Mouse (Mus musculus) hindbrain, embryonic 14.5 days (tissue): Measurements from ENCODE around the gene Lrmp. TPM values are rescaled to one million over a fixed set of nuclear protein-coding genes. Genes with fewer than 3 reads are reported as not detected.
"Not testable (repeated sequence)": the region's sequence is repeated elsewhere in the genome, so short reads cannot be mapped to it uniquely, and the experiment has no call there.

Source experiments
- ATAC-seq: fragments of 200-750 bp; cut with Nextera tagmentation; 2 replicates; pipeline ENCODE4 v1.8.0; 2017; ENCODE audit warnings: moderate number of reproducible peaks, mild to moderate bottlenecking, moderate TSS enrichment, moderate library complexity; ENCODE audit not compliant: low FRiP score
- DNase-seq: peaks from one replicate; pipeline ENCODE4 v3.0.0-alpha.2; 2015; ENCODE audit warnings: low spot score
- H3K27ac ChIP-seq: fragments of 300-500 bp; sonication (generic); 2 replicates; pipeline ENCODE4 v1.5.1; 2014; ENCODE audit warnings: mild to moderate bottlenecking, moderate library complexity
- H3K27me3 ChIP-seq: fragments of 300-500 bp; sonication (generic); 2 replicates; pipeline ENCODE4 v1.6.1; 2014; ENCODE audit warnings: mild to moderate bottlenecking, low read length, mixed read lengths; ENCODE audit not compliant: control insufficient read depth, insufficient read depth
- H3K36me3 ChIP-seq: fragments of 300-500 bp; sonication (generic); replicated peaks from 2 replicates; pipeline ENCODE4 v1.6.1; 2014; ENCODE audit not compliant: control insufficient read depth, insufficient read depth
- H3K4me1 ChIP-seq: fragments of 300-500 bp; sonication (generic); replicated peaks from 2 replicates; pipeline ENCODE4 v1.6.1; 2014; ENCODE audit warnings: antibody characterized with exemption, low read length, mixed read lengths; ENCODE audit not compliant: control insufficient read depth, insufficient read depth
- H3K4me2 ChIP-seq: fragments of 300-500 bp; sonication (generic); replicated peaks from 2 replicates; pipeline ENCODE4 v1.6.1; 2014; ENCODE audit warnings: mild to moderate bottlenecking, moderate library complexity
- H3K4me3 ChIP-seq: fragments of 300-500 bp; sonication (generic); replicated peaks from 2 replicates; pipeline ENCODE4 v1.5.1; 2014; ENCODE audit warnings: mild to moderate bottlenecking, low read length
- H3K9ac ChIP-seq: fragments of 300-500 bp; sonication (generic); 2 replicates; pipeline ENCODE4 v1.6.1; 2014
- H3K9me3 ChIP-seq: fragments of 300-500 bp; sonication (generic); 2 replicates; pipeline ENCODE4 v1.6.1; 2016; ENCODE audit warnings: low read length; ENCODE audit not compliant: control insufficient read depth
- WGBS: fragments of 180-500 bp; shearing (Covaris S2); extraction: QIAGEN DNeasy Blood & Tissue Kit; methylation state at CpG from one replicate; pipeline ENCODE4 v1.1.7; 2014; 5-methylcytosine and 5-hydroxymethylcytosine counted together
- polyA plus RNA-seq: library from polyadenylated mRNA; unstranded; fragments of >200 nt; fragmentation: Nextera tagmentation; extraction: Ambion mirVana; gene quantifications from 2 replicates; pipeline ENCODE4 v1.2.1, GENCODE M21; 2014

Lrmp gene
- polyA plus RNA-seq, 1 experiment from 2014 or later: 0.78 TPM

DNA sequence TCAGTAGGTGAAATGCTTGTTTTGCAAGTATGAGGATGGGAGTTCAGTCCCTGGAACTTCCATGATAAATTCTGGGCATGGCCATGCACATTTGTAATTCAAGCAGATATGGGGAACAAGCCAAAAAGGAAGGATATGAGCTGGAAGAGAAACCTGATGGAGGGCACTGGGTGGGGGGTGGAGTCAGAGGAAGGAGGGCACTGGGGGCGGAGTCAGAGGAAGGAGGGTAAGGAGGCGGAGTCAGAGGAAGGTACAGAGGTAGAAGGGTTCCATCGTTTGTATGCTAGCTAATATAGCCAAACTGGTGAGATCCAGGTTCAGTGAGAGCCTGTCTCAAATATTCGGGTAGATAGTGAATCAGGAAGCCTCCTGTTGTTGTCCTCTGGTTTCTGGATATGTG lies 14.1 kb downstream of the Lrmp start:
- Histone ChIP-seq H3K36me3 (no peaks in the 10 kb centered on the region), H3K4me3 (no peak overlapping the region), H3K4me1 (no peaks in the 10 kb centered on the region), H3K27ac (no peak overlapping the region), H3K9me3 (no peaks in the 10 kb centered on the region), H3K27me3 (no peaks in the 10 kb centered on the region), H3K9ac (no peak overlapping the region), H3K4me2 (no peak overlapping the region)
- ATAC-seq (no peak), DNase-seq (no peak)
- 86% methylated on average over 4 of the region's 4 CpGs for WGBS

DNA sequence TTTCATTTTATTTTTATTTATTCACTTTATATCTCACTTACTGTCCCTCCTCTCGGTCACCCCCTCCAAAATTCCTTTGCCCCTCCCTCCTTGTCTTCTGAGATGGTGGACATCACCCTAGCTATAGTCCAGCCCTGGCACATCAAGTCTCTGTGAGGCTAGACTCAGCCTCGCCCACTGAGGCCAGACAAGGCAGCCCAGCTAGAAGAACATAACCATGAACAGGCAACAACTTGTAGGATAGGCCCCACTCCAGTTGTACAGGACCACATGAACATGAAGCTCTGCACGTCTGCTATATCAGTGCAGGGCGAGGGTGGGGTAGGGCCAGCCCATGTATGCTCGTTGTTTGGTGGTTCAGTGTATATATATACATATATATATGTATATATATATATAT lies 16.5 kb downstream of the Lrmp start:
- no peak for ATAC-seq

DNA sequence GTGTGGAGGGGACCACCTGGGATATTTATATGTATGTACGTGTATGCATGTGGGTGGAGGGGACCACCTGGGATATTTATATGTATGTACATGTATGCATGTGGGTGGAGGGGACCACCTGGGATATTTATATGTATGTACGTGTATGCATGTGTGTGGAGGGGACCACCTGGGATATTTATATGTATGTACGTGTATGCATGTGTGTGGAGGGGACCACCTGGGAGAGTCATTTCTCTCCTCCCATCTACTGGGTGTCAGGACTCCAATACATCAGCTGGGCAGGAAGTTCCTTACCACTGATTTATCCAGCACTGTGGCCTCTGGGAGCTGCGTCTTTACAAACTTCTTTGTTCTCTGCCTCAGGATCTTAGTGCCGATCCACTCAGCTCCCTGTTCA lies 17.5 kb downstream of the Lrmp start:
- not testable (repeated sequence) for H3K4me1 ChIP-seq, H3K36me3 ChIP-seq, ATAC-seq, H3K4me3 ChIP-seq, H3K9me3 ChIP-seq, H3K27ac ChIP-seq, H3K9ac ChIP-seq, H3K4me2 ChIP-seq, H3K27me3 ChIP-seq, DNase-seq
- 82% methylated on average over 5 of the region's 5 CpGs for WGBS

More for the DNA sequence above, 16.5 kb downstream of the Lrmp start:
- Histone ChIP-seq H3K9ac (no peak overlapping the region), H3K4me2 (no peak overlapping the region), H3K9me3 (no peaks in the 10 kb centered on the region), H3K4me3 (no peak overlapping the region), H3K36me3 (no peaks in the 10 kb centered on the region), H3K27me3 (no peaks in the 10 kb centered on the region), H3K4me1 (no peaks in the 10 kb centered on the region), H3K27ac (no peak overlapping the region)
- WGBS: 94% methylated on average over 5 of the region's 5 CpGs
- no peak for DNase-seq

DNA sequence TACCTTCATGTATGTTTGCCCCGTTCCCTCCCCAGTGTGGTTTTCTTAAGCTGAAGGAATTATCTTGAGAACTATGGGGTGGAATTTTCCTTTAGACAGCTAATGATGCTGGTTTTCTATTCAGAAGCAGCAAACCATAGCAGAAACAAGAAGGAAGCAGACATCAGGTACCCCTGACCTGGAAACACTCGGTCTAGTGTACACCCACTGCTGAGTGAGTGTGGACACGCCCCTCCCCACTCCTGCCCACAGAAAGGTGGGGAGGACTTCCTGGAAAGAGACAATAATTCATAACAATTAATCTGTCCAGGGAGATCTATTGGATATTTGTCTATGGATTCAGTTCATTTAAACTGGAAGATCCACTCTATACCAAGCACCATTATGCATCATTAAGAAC lies 19.8 kb downstream of the Lrmp start:
- no peak overlapping the region for H3K9ac ChIP-seq
- WGBS: 84% methylated on average over 3 of the region's 3 CpGs

DNA sequence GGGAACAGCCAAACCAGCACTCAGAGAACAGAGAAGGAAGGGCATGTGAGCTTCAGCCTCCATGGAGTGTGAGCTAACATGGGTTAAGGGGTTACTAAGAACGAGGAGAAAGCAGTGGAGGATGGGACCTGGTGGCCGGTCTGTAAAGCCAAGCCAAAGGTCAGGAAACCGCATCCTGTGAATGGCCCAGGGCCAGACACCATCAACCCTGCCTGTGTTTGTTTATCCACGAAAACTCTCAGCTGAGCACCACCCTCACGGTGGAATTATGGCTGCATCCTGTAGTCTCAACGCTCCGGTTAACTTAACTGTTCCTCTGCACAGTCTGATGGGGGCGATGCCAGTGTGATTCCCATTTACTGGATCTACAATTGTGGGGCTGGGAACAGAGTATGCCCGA lies 20.4 kb downstream of the Lrmp start:
- H3K4me2 ChIP-seq: no peak overlapping the region

More for the DNA sequence above, 19.8 kb downstream of the Lrmp start:
- H3K9me3 ChIP-seq: no peaks in the 10 kb centered on the region
- no peak overlapping the region for H3K4me2 ChIP-seq
- no peaks in the 10 kb centered on the region for H3K4me1 ChIP-seq
- ATAC-seq (no peak), DNase-seq (no peak)
- H3K4me3 ChIP-seq: no peak overlapping the region
- no peaks in the 10 kb centered on the region for H3K36me3 ChIP-seq
- no peak overlapping the region for H3K27ac ChIP-seq
- H3K27me3 ChIP-seq: no peaks in the 10 kb centered on the region

DNA sequence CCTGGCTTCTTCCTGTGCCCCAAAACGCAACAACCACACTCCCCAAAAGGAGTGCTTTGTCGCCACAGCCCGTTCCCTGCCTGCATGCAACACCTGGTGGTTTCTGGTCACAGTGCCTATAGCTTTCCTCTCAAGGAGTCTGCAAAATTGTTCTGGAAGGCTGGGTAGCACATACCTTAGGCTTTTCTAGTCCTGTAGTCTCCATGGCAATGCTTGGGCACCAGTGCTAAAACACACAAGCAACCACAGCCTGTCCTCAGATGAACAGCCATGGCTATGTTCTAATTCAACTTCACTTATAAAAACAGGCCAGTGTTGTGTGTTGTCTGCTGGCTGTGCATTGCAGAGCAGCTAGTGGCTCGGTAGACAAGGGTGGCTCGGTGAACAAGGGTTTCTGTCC lies 21.4 kb downstream of the Lrmp start:
- no peak for DNase-seq

More for the DNA sequence above, 20.4 kb downstream of the Lrmp start:
- no peak overlapping the region for H3K27ac ChIP-seq
- H3K4me1 ChIP-seq: no peaks in the 10 kb centered on the region
- H3K9me3 ChIP-seq: no peaks in the 10 kb centered on the region
- 82% methylated on average over 9 of the region's 9 CpGs for WGBS
- DNase-seq: no peak
- H3K9ac ChIP-seq: no peak overlapping the region
- no peaks in the 10 kb centered on the region for H3K36me3 ChIP-seq
- no peaks in the 10 kb centered on the region for H3K27me3 ChIP-seq
- no peak overlapping the region for H3K4me3 ChIP-seq
- ATAC-seq: no peak

DNA sequence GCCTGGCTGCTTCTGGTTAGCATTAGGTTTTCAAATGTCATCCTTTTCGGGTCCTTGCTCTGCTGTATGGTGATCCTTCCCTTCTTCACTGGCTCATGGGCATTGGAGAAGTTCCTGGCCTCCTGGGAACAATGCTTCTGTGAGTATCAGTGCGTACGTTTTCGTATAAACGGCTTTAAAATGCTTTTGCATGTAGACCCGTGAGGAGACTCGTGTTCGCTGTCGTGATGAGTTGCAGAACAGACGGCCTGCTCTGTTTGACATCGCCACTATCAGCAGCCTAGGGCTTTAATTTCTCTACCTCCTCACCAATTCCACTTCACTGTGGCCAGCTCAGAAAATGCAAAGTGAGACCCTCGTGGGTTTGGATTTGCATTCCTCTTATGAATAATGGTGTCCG lies 23.8 kb downstream of the Lrmp start:
- H3K27me3 ChIP-seq: no peaks in the 10 kb centered on the region
- no peak overlapping the region for H3K4me3 ChIP-seq
- no peak overlapping the region for H3K27ac ChIP-seq
- H3K36me3 ChIP-seq: no peaks in the 10 kb centered on the region
- H3K4me1 ChIP-seq: no peaks in the 10 kb centered on the region
- ATAC-seq (no peak), DNase-seq (no peak)
- 84% methylated on average over 13 of the region's 13 CpGs for WGBS
- no peak overlapping the region for H3K4me2 ChIP-seq
- no peaks in the 10 kb centered on the region for H3K9me3 ChIP-seq
- H3K9ac ChIP-seq: no peak overlapping the region

More for the DNA sequence above, 21.4 kb downstream of the Lrmp start:
- H3K36me3 ChIP-seq: no peaks in the 10 kb centered on the region
- no peaks in the 10 kb centered on the region for H3K27me3 ChIP-seq
- no peak overlapping the region for H3K4me3 ChIP-seq
- H3K27ac ChIP-seq: no peak overlapping the region
- H3K9ac ChIP-seq: no peak overlapping the region
- no peak for ATAC-seq
- H3K9me3 ChIP-seq: no peaks in the 10 kb centered on the region
- 91% methylated on average over 5 of the region's 5 CpGs for WGBS
- no peaks in the 10 kb centered on the region for H3K4me1 ChIP-seq
- no peak overlapping the region for H3K4me2 ChIP-seq

DNA sequence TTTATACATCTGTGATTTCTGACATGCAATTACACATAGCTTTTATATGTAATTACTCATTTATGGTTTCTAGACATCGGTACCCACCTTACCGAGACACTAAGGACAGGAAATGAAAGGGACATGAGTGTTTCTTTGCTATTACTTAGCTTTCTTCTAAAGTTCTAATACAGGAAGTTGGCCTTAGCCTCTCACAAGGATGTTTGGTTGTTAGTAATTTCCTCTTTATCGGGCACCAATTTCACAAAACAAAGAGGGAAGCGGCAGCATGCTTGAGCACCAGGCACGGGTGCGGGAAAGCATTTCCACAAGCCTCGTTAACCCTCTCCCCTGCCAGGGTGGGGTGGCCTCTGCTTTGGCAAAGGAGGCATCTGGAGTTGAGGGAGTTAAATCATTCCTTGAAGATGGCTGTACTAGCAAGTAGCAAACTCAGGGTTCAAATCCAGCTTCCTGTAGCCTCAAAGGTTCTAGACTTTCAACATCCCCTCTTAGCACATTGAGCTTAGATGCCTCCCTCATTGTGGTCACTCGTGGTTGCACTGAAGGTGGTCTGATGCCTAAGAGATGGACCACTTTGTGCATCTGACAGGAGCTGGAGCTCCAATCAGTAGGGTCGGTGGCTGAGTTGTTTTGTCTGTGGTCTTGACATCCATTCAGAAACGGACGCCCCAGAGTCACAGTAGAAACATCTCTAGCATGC lies 24.5 kb downstream of the Lrmp start:
- no peak for DNase-seq
- H3K27me3 ChIP-seq: no peaks in the 10 kb centered on the region
- no peak for ATAC-seq
- H3K4me3 ChIP-seq: no peak overlapping the region
- no peaks in the 10 kb centered on the region for H3K36me3 ChIP-seq
- no peak overlapping the region for H3K27ac ChIP-seq
- no peak overlapping the region for H3K4me2 ChIP-seq
- no peak overlapping the region for H3K9ac ChIP-seq
- no peaks in the 10 kb centered on the region for H3K4me1 ChIP-seq
- WGBS: 81% methylated on average over 11 of the region's 11 CpGs
- H3K9me3 ChIP-seq: no peaks in the 10 kb centered on the region

DNA sequence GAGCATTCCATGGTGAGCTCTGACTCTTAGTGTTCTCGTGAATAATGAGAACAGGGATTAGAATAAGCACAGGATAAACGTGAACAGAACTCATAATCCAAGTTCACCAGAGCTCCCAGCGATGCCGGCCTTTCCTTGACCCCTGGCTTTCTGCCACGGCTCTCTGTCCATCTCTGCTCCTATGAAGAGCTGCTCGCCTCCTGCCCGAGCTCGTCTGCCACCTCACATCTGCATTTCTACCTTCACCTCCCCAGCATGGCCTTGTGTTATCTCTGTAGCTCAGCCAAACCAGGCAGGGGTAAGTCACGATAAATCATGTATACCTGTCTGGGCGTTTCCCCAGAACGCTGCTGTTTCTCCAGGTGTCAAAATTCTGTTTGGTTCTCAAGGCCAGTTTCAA lies 25.3 kb downstream of the Lrmp start:
- ATAC-seq (no peak), DNase-seq (no peak)
- H3K27me3 ChIP-seq: no peaks in the 10 kb centered on the region
- H3K4me3 ChIP-seq: no peak overlapping the region
- H3K9ac ChIP-seq: no peak overlapping the region
- WGBS: 75% methylated on average over 11 of the region's 11 CpGs
- no peaks in the 10 kb centered on the region for H3K9me3 ChIP-seq
- no peak overlapping the region for H3K27ac ChIP-seq
- no peaks in the 10 kb centered on the region for H3K4me1 ChIP-seq
- no peaks in the 10 kb centered on the region for H3K36me3 ChIP-seq
- H3K4me2 ChIP-seq: no peak overlapping the region

DNA sequence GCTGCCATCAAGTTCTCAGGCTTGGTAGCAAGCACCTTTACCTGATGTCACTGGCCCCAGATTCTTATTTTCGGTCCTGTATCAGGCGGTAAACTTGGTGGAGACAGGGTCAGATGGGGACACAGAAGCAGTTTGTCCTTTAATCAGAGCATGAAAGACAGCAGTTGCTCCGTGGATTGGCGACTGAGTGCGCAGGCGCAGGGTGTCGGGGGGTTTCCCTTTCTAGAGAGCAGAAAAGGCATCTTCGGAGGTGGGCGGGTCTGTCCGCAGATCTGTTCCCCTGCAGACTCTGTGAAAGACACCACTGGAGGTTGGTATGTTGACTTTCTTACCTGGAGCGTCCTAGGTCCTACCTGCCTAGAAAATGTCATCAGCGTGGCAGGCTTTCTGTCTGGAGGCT lies 26.4 kb downstream of the Lrmp start:
- ATAC-seq (no peak), DNase-seq (no peak)
- Histone ChIP-seq H3K9ac (no peak overlapping the region), H3K4me3 (no peak overlapping the region), H3K4me2 (no peak overlapping the region), H3K36me3 (no peaks in the 10 kb centered on the region), H3K9me3 (no peaks in the 10 kb centered on the region), H3K27ac (no peak overlapping the region), H3K4me1 (no peaks in the 10 kb centered on the region), H3K27me3 (no peaks in the 10 kb centered on the region)
- 89% methylated on average over 12 of the region's 12 CpGs for WGBS
